Mouse (Mus musculus) gastrocnemius, postnatal 14 days (tissue): ENCODE results near the gene Cdcp2. TPM values are rescaled to one million over a fixed set of nuclear protein-coding genes. Genes with fewer than 3 reads are reported as not detected.
"Not testable (repeated sequence)": the region's sequence is repeated elsewhere in the genome, so short reads cannot be mapped to it uniquely, and the experiment has no call there.

ENCODE experiments used
- DNase-seq: peaks from one replicate; pipeline ENCODE4 v3.0.0; 2021; ENCODE audit warnings: mixed read lengths
- intact Hi-C: fragments of 180-260 bp; cut with DNase I; formaldehyde crosslinking; loops from one replicate; pipeline ENCODE4 v1.15.1; 2025; ENCODE audit warnings: low total_unique reads
- total RNA-seq, 2 experiments: library from RNA; stranded (reverse); gene quantifications; 2 replicates each; pipeline ENCODE4 v1.2.3; 2021

The Cdcp2 gene
- total RNA-seq, 2 experiments from 2014 or later: not detected

DNA sequence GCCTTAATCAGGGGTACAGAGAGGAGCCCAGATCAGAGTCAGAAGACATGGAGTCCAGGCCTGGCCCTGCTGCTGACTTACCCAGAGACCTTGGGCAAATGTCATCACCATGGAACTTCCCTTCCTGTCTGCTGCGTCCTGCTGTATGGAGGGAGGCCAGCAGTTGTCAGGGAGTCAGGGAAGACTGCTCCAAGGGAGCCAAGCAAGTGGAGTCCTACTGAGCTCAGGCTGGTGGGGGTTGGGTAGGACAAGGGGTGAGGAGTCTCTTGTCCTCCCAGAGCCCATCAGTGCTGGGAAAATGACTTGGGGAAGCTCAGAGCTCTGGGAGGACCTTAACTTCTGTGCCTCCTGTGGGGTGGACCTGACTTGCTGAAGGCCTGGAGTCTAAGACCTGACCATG, 12.3 kb upstream of the Cdcp2 start:
- intact Hi-C loops: loop anchor here (10.0 kb wide), 1 partner anchor 250 kb away; no protein-coding TSS in a partner anchor
- DNase-seq: no peak

DNA sequence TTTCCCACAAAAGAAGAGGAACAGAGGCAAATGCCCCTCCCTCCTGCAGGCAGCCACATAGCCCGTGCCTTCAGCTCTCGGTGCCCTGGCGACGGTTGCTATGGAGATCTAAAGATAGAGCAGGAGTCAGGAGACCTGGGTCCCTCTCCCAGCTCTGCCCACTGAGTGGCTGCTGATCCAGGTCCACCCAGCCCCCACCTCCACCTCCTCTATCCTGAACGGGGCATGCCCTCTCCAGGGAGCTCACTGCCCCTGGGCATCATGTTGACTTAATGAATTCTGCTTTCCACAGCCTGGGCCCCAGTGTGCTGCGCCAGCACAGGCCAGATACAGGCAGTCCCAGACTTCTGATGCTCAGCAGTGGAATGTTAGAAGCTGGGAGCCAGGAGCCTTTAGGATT, 11.8 kb upstream of the Cdcp2 start:
- no peak for DNase-seq
- intact Hi-C loops: loop anchor here (10.0 kb wide), 1 partner anchor 250 kb away; no protein-coding TSS in a partner anchor

- intact Hi-C loops: no loop called here
- no peak for DNase-seq
These were observed 5.0 kb upstream of the Cdcp2 start for GRCm38 (mm10) chr4:107091696-107092095.

GRCm38 (mm10) chr4:107094484-107095187, 2.1 kb upstream of the Cdcp2 start:
- intact Hi-C loops: no loop called here
- no peak for DNase-seq

GRCm38 (mm10) chr4:107096043-107096442, 648 bp upstream of the Cdcp2 start:
- intact Hi-C loops: no loop called here
- no peak for DNase-seq

DNA sequence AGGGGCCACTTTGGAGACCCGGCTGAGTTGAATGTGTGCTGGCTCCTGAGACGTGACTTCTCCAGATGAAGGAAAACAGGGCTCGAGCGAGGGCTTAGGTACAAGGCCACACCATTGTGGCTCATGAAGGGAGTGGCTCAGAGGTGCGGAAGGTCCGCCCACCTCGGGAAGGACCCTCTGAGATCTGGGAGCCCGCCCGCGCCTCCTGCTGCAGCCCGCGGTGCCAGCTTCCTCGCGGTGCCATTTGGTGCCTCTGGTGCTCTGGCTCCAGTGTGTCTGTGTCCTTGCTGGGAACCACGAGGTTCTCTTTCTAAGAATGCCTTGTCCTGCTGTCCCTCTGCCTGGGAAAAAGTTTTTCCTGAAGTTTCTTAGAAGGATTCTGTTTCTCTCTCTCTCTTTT, 1.2 kb downstream of the Cdcp2 start:
- intact Hi-C loops: no loop called here
- DNase-seq: no peak

DNA sequence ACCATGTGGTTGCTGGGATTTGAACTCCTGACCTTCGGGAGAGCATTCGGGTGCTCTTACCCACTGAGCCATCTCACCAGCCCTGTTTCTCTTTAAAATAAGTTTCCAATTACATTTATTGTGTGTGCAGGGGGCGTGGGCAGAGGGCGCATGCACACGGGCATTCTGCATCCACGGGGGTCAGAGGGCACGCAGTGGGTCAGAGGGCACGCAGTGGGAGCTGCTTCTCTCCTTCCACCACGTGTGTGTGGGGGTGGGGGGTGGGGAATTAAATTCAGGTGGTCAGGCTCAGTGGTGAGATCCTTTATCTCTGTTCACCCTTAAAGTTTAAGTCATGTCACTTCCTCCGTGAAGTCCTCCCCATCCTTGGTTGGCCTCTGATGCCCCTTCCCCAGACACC, 1.7 kb downstream of the Cdcp2 start:
- no peak for DNase-seq
- intact Hi-C loops: no loop called here

DNA sequence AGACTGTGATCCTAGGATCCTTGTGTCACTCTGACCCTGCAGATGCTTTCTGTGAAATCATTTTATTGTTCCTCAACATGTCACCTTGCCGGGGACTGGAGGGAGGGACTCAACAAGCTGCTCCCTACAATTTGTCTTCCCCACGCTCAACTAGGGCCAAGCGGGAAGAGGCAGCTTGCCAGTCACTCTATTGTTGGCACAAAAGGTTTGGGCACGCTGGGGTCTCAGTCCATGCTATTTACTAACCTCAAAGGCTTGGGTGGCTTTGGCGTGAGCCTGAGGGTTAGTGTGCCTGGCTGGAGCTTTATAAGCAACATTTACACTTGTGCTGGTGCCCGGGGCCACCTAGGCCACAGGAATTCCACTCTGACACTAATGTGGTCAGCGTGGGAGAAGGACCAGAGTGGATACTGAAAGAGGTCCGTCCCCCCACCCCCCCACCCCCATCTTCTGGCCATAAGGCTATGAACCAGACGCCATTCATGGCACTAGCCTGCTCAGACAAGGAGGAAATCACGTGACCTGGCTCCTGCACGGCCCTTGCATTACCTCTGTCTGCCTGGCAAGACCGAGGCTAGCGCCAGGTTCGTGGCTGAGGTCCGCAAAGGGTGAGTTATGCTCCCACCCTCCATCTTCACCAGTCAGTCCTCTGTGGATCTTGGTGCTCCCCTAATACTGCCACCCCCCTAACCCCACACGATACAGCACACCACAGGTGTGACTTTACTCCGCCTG, 2.3 kb downstream of the Cdcp2 start:
- intact Hi-C loops: no loop called here
- no peak for DNase-seq

- DNase-seq: no peak
- intact Hi-C loops: no loop called here
These were observed 5.5 kb downstream of the Cdcp2 start for GRCm38 (mm10) chr4:107102220-107102619.

DNA sequence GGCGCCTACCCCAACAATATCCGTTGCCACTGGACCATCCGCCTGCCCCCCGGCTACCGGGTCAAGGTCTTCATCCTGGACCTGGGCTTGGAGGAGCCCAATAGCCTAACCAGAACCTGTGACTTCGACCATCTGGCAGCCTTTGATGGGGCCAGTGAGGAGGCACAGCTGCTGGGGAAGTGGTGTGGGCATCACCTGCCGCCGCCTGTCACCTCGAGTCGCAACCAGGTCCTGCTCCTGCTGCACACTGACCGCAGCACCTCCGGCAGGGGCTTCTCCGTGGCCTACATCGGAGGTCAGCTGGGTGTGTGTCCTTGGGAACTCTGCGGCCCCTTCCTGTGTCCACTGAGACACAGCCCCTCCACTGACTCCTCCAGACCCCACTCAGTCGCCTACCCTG, 10.1 kb downstream of the Cdcp2 start:
- intact Hi-C loops: no loop called here
- no peak for DNase-seq

GRCm38 (mm10) chr4:107108291-107108731, 11.6 kb downstream of the Cdcp2 start:
- intact Hi-C loops: no loop called here
- DNase-seq: no peak

DNA sequence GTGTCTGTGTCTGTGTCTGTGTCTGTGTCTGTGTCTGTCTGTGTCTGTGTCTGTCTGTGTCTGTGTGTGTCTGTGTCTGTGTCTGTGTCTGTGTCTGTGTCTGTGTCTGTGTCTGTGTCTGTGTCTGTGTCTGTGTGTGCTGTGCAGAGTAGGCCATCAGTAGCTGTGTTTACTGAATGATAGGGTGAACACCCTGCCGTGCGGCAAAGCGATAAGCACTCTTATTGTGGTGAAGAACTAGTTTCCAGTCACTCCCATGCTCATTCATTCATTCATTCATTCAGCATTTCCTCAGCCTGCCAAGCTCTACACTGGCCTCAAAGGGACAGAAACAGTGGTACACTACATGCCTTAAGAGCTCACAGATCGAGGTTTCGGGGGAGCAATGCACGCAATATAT, 12.5 kb downstream of the Cdcp2 start:
- DNase-seq, intact Hi-C loops: not testable (repeated sequence)

DNA sequence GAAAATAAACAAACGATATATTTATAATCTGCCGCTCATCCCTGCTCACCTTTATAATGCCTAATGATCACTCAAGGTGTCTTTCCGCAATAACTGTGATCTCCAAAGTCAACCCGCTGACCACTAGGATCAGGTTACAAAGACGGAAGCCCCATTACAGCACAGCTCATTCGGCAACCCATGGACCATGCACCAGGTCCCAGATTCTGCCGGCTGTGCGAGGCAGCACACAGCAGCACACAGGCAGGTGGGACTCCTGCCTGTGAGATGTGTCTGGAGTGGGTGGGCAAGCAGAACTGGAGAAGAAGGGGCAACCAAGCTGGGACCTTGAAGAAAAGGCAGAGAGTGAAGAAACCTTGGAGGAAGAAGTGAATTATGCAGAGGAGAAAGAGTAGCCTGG, 17.6 kb downstream of the Cdcp2 start:
- DNase-seq: no peak
- intact Hi-C loops: no loop called here

DNA sequence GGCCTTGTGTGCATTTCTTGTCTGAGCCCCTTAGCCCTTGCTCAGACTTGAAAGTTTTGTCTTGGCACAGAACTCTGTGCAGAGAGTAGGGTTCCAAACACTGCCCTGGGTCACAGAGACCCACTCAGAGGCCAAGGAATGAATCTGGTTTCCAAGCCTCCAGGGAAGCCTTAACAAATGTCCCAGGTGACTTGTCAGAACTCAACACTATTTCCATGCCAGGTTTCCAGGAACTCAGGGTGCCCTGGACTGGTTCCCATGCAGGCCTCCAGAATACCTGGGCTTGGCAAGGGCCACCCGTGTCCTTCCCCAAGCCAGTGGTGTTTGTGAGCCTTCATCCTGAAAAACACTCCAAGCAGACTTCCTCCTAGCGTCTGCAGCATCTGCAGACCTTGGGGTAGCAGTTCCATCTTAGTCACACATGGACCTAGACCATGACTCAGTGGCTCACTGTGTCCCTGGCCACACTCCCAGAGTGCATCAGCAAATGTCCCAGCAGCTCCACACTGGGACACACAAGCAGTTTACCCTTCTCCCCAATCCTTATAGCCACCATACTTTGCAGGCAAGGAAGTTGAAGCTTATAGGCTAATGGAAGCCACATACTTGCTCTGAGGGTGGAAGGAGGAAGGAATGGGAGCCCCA, 21.2 kb downstream of the Cdcp2 start:
- intact Hi-C loops: no loop called here

DNA sequence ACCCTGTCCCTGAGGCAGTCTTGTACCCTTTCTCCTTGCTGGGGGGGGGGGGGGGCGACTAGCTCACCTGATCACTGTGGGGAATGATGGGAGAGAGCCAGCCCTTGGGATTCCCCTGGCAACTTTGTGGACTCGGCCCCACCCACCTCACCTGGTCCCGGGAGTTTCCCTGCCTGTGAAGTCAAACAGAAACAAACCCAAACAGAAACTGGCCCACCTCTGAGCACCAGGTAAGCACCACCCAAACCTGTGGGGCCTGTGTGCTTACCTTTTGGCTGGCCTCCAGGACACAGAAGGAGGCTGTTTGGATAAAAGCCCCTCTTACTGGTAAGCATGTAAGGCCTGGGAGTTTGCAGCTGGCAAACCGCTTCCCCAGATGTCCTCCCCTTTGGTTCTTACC, 22.4 kb downstream of the Cdcp2 start:
- no peak for DNase-seq
- intact Hi-C loops: no loop called here

More for the DNA sequence above, 21.2 kb downstream of the Cdcp2 start:
- no peak for DNase-seq

- intact Hi-C loops: no loop called here
- DNase-seq: no peak
These were observed 24.0 kb downstream of the Cdcp2 start for GRCm38 (mm10) chr4:107120676-107121075.

DNA sequence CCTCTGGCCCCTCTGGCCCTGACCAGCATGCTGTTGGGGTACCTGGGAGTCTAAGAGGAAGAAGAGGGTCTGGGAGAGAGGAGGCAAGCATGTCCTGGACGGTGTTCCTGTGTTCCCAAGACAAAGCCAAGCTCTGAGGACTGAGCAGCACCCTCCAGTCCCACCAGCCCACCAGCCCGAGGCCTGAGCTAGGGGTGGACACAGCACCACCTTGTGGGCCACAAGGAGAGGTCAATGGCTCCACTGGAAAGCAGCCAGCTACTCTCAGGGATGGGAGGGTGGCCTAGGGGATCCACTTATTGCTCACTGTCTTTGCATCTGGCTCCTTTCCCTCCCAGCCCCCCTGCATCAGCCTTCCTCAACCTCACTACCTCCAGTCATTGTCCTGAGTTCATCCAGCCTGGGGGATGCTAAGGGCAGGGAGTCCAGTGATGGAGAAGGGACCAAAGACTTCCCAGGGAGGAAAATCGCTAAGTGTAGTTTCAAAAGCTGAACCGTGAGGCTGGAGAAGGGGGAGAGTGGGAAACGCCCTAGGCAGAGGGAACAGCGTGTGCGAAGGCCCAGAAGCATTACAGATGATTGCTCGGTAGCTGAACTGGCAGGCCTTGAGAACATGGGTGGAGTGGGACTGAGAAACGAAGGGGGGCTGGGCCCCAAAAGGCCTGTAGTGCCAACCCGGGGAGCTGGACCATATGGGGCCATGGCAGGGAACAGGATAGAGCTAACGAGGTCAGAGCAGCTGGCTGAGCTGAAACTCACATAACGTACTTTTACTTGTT, 24.7 kb downstream of the Cdcp2 start:
- intact Hi-C loops: no loop called here

GRCm38 (mm10) chr4:107124376-107124775, 27.7 kb downstream of the Cdcp2 start:
- intact Hi-C loops: no loop called here
- DNase-seq: no peak

More for the DNA sequence above, 24.7 kb downstream of the Cdcp2 start:
- DNase-seq: peak; percentile 61

GRCm38 (mm10) chr4:107125101-107125500, 28.4 kb downstream of the Cdcp2 start:
- intact Hi-C loops: no loop called here
- DNase-seq: no peak

- intact Hi-C loops: no loop called here
- DNase-seq: no peak
These were observed 29.7 kb downstream of the Cdcp2 start for GRCm38 (mm10) chr4:107126389-107126788.
